Mouse (Mus musculus) forebrain, embryonic 15.5 days (tissue): ENCODE data around the gene Actl11. TPM values are rescaled to one million over a fixed set of nuclear protein-coding genes. Genes with fewer than 3 reads are reported as not detected.

ENCODE experiments used
- ATAC-seq: fragments of 200-750 bp; cut with Nextera tagmentation; replicated peaks from 2 replicates; pipeline ENCODE4 v1.8.0; 2017; ENCODE audit warnings: mild to moderate bottlenecking, moderate TSS enrichment, moderate library complexity
- H3K27ac ChIP-seq: fragments of 300-500 bp; sonication (generic); replicated peaks from 2 replicates; pipeline ENCODE4 v1.5.1; 2015; ENCODE audit warnings: mild to moderate bottlenecking, inconsistent platforms
- H3K27me3 ChIP-seq: fragments of 300-500 bp; sonication (generic); 2 replicates; pipeline ENCODE4 v1.6.1; 2015; ENCODE audit warnings: inconsistent platforms
- H3K36me3 ChIP-seq: fragments of 300-500 bp; sonication (generic); 2 replicates; pipeline ENCODE4 v1.6.1; 2015; ENCODE audit warnings: mild to moderate bottlenecking, inconsistent platforms
- H3K4me1 ChIP-seq: fragments of 300-500 bp; sonication (generic); 2 replicates; pipeline ENCODE4 v1.6.1; 2015; ENCODE audit warnings: inconsistent platforms
- H3K4me2 ChIP-seq: fragments of 300-500 bp; sonication (generic); replicated peaks from 2 replicates; pipeline ENCODE4 v1.6.1; 2015; ENCODE audit warnings: mild to moderate bottlenecking, inconsistent platforms
- H3K4me3 ChIP-seq: fragments of 300-500 bp; sonication (generic); 2 replicates; pipeline ENCODE4 v1.5.1; 2015; ENCODE audit warnings: mild to moderate bottlenecking, inconsistent platforms
- H3K9ac ChIP-seq: fragments of 300-500 bp; sonication (generic); replicated peaks from 2 replicates; pipeline ENCODE4 v1.6.1; 2015; ENCODE audit warnings: mild to moderate bottlenecking, inconsistent platforms
- H3K9me3 ChIP-seq: fragments of 300-500 bp; sonication (generic); 2 replicates; pipeline ENCODE4 v1.6.1; 2016; ENCODE audit warnings: inconsistent platforms
- WGBS: fragments of 180-500 bp; shearing (Covaris S2); methylation state at CpG from one replicate; pipeline ENCODE4 v1.1.7; 2015; ENCODE audit warnings: mixed read lengths; 5-methylcytosine and 5-hydroxymethylcytosine counted together
- polyA plus RNA-seq: library from polyadenylated mRNA; unstranded; fragments of >200 nt; fragmentation: Nextera tagmentation; extraction: Ambion mirVana; gene quantifications from 2 replicates; pipeline ENCODE4 v1.2.1, GENCODE M21; 2015

The Actl11 gene
- polyA plus RNA-seq, 1 experiment from 2014 or later, result not detected

DNA sequence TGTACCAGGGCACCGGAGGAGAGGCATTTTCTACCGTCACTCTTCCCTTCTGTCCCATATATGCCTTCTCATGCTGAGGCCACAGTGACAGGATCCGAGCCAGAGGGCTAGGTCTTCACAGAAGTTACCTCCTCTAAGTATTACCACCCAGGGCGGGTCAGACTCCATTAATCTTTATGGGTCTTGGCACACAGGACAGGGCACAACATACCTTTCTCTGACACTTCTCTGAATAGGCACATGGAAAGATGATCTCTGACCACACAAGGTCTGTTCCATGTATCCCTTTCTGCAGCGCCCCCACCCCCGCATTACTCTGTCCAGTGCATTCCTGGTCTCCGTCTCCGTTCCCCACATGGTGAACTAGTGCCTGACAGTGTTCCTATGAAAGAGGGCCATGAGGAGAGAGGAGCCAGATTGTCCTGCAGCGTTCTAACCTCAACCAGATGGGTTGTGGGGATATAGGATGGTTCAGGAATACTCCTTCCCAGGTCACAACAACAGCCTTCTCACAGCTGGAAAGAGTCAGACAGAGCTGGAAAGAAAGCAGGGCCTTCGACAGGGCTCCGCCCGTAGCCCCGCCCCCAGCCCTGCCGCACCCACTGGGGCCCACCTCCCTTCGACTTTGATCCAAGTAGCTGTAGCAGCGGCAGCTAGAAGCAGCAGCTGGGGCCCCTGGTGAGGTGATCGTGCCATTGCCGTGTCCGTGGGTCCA, 21.9 kb upstream of the Actl11 start, which contains the start of gene Mst1r:
Gene Mst1r, plus strand, starts transcription at position 622 of the 715 bp plus-strand sequence.
- H3K27ac ChIP-seq, result no peak within 1 kb of the TSS
- H3K27me3 ChIP-seq, result no peaks in the 10 kb centered on the region
- peak within 1 kb of the TSS; percentile 21 for H3K4me3 ChIP-seq
- ATAC-seq, result peak; percentile 31; the same call in 1 of the 2 replicates
- H3K9ac ChIP-seq, result no peak within 1 kb of the TSS; the same call in 1 of the 2 replicates
- 24% methylated on average over 19 of the region's 19 CpGs for WGBS
- no peaks in the 10 kb centered on the region for H3K9me3 ChIP-seq
- H3K4me1 ChIP-seq, result peaks cover 11% of the 10 kb centered on the region
- H3K4me2 ChIP-seq, result peak within 1 kb of the TSS; percentile 44
- H3K36me3 ChIP-seq, result peaks cover 7% of the 10 kb centered on the region; the same call in 1 of the 2 replicates

DNA sequence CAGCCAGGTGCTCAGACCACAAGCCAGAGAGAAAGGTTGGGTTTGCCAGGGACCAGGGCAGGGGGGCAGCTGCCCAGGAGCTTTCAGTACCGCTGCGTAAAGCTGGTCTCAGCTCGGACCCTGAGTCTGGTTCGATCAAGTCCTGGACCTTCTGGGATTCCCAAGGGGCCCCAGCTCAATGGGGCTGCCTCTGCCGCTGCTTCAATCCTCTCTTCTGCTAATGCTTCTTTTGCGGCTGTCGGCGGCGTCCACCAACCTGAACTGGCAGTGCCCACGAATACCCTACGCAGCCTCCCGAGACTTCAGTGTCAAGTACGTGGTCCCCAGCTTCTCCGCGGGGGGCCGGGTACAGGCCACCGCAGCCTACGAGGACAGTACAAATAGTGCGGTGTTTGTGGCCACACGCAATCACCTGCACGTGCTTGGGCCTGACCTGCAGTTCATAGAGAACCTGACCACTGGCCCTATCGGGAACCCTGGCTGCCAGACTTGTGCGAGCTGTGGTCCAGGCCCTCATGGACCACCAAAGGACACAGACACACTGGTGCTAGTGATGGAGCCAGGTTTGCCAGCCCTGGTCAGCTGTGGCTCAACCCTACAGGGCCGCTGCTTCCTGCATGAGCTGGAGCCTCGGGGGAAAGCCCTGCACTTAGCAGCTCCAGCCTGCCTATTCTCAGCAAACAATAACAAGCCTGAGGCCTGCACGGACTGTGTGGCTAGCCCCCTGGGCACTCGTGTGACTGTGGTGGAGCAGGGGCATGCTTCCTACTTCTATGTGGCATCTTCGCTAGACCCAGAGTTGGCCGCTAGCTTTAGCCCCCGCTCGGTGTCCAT, 21.1 kb upstream of the Actl11 start:
- H3K27ac ChIP-seq, result no peak overlapping the region
- peaks cover 8% of the 10 kb centered on the region for H3K4me1 ChIP-seq
- peak overlapping the region; percentile 44 for H3K4me2 ChIP-seq
- H3K27me3 ChIP-seq, result no peaks in the 10 kb centered on the region
- no peaks in the 10 kb centered on the region for H3K9me3 ChIP-seq
- no peak overlapping the region; the same call in 1 of the 2 replicates for H3K9ac ChIP-seq
- H3K36me3 ChIP-seq, result peaks cover 1% of the 10 kb centered on the region; the same call in 1 of the 2 replicates
- H3K4me3 ChIP-seq, result peak overlapping the region; percentile 21
- no peak for ATAC-seq
- WGBS, result 47% methylated on average over 31 of the region's 31 CpGs

DNA sequence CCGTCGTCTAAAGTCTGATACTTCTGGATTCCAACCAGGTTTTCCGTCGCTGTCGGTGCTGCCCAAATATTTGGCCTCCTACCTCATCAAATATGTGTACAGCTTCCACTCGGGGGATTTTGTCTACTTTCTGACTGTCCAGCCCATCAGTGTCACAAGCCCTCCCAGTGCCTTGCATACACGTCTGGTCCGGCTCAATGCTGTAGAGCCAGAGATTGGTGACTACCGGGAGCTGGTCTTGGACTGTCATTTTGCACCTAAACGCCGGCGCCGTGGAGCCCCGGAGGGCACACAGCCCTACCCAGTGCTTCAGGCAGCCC, 20.5 kb upstream of the Actl11 start:
- Histone ChIP-seq H3K27ac (no peak overlapping the region), H3K4me2 (no peak overlapping the region), H3K4me3 (no peak overlapping the region), H3K9me3 (no peaks in the 10 kb centered on the region), H3K36me3 (no peaks in the 10 kb centered on the region), H3K27me3 (no peaks in the 10 kb centered on the region), H3K4me1 (peaks cover 8% of the 10 kb centered on the region), H3K9ac (no peak overlapping the region)
- 81% methylated on average over 14 of the region's 14 CpGs for WGBS
- no peak for ATAC-seq

DNA sequence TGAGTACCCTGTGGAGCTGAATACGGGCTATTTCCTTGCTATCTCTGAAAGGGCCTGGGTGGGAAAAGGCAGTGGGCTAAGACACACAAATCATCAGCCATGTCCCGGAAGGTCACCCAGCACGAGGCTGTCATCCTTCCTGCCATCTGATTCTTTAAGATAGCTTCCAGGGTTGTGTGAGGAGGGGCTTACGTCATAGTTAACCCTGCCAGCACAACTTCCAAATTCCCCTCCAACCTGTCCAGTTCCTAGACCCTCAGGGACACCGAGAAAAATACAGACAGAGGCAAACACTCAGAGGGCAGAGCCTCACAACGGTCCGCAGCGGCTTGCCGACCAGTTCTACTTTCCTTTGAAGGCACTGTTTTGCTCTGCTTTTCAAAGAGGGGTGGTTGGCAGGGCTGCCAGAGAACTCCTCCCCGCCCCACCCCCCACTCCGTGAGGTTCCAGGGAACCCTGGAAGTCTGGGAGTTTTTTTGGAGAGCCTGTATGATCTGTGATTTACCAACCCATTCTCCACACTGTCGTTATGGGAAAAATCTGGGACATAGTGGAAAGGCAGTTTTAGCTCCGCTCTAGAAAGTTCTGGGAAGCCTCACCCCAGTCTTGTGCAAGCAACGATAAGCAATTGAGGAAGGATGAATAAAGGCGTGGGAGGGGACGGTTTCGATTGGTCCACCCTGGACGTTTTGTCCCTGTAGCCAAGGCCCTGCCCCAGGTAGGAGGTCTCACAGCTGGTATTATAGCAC, 19.7 kb upstream of the Actl11 start:
- H3K27ac ChIP-seq, result no peak overlapping the region
- WGBS, result 27% methylated on average over 18 of the region's 18 CpGs
- H3K9ac ChIP-seq, result no peak overlapping the region
- no peaks in the 10 kb centered on the region for H3K36me3 ChIP-seq
- no peaks in the 10 kb centered on the region for H3K27me3 ChIP-seq
- H3K4me3 ChIP-seq, result no peak overlapping the region
- no peak overlapping the region for H3K4me2 ChIP-seq
- peaks cover 8% of the 10 kb centered on the region for H3K4me1 ChIP-seq
- no peak for ATAC-seq
- H3K9me3 ChIP-seq, result no peaks in the 10 kb centered on the region

DNA sequence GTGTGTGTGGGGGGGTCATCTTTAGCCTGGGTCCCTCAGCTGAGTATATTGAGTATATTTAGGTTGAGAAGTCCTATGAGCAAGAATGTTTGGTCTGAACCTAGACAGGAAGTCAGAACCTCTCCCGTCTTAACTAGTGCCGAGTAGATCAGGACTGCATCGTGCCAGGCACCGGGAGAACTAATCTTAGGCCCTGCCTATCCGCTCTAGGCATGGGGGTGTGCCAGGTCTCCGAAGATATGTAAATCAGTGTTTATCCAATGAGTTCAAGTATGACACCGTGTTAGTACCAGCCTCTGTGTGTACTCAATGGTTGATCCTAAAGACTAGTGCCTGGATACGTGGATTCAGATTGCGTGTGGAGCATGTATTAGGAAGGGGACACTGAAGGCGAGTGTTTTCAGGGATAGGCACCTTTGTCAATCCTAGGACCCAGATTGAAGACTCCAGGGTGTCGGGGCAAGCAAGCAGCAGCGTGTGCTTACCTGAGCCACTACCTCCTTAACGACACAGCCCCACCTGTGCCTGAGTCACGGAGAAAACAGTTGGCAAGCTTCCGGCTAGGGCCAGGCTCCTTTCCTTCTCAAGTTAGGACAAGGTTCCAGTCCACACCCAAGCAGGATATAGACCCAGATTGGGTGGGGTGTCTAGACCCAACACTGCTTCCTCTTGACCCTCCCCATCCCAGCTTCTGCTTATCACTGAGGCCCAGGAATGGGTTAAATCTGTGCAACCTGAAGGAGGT, 18.1 kb upstream of the Actl11 start:
- Histone ChIP-seq H3K9me3 (no peaks in the 10 kb centered on the region), H3K36me3 (no peaks in the 10 kb centered on the region), H3K4me3 (no peak overlapping the region), H3K9ac (no peak overlapping the region), H3K27me3 (no peaks in the 10 kb centered on the region), H3K4me1 (peaks cover 8% of the 10 kb centered on the region), H3K4me2 (no peak overlapping the region), H3K27ac (no peak overlapping the region)
- WGBS, result 89% methylated on average over 15 of the region's 15 CpGs
- ATAC-seq, result no peak

DNA sequence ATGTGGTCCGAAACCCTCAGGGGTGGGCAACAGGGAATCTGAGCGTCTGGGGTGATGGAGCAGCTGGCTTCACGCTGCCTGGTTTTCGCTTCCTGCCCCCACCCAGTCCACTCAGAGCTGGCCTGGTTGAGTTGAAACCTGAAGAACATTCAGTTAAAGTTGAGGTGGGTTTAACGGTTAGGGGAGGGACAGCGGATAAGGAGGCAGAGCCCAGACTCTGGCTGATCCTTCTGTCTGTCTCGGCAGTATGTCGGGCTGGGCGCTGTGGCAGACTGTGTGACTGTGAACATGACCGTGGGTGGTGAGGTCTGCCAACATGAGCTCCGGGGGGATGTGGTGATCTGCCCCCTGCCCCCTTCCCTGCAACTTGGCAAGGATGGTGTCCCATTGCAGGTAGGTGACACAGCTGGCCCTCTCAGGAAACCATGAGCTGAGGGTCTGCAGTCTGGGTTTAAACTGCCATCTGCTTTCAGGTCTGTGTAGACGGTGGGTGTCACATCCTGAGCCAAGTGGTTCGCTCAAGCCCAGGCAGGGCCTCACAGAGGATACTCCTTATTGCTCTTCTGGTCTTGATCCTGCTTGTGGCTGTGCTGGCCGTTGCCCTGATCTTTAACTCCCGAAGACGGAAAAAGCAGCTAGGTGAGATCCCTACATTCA, 13.4 kb upstream of the Actl11 start:
- Histone ChIP-seq H3K36me3 (no peaks in the 10 kb centered on the region), H3K9ac (no peak overlapping the region), H3K4me2 (no peak overlapping the region), H3K27me3 (no peaks in the 10 kb centered on the region), H3K4me3 (no peak overlapping the region), H3K27ac (no peak overlapping the region), H3K4me1 (peaks cover 6% of the 10 kb centered on the region; the same call in 1 of the 2 replicates), H3K9me3 (no peaks in the 10 kb centered on the region)
- WGBS, result 88% methylated on average over 16 of the region's 16 CpGs
- no peak for ATAC-seq

DNA sequence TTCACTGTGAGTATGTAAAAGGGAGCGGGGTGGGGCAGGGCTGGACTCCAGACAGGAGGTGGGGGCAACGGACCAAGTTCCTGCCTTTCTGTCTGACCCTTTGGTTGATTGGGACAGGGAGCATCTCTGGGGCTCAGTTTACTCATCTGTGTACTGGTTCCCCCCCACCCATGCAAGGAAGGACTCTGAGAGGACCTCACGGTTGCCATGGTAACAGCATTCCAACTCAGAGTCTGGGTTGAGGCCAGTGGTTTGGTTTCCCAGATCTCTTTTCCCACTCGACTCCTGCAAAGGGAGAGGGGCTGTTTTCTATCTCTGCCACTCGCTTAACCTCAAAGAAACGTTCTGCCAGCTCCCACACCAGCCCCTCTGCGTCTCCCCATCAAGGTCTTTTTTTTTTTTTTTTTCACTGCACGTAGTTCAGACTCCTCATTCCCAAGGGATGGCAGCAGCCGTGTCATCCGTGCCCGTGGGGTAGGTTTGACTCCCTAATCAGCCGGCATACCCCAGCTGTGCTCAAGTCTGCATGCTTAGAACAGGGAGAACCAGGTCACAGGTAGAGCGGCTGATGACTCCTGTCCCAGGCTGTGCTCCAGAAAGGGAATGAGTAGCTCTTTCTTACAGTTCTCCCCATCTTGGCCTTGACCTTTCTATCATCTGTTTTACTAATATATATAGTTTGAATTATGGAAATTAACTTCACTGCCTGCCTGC, 10.2 kb upstream of the Actl11 start:
- no peak overlapping the region for H3K9ac ChIP-seq
- H3K27me3 ChIP-seq, result no peaks in the 10 kb centered on the region
- H3K4me1 ChIP-seq, result peaks cover 6% of the 10 kb centered on the region; the same call in 1 of the 2 replicates
- no peak overlapping the region for H3K27ac ChIP-seq
- H3K36me3 ChIP-seq, result no peaks in the 10 kb centered on the region
- no peak for ATAC-seq
- H3K4me2 ChIP-seq, result no peak overlapping the region
- no peaks in the 10 kb centered on the region for H3K9me3 ChIP-seq
- no peak overlapping the region for H3K4me3 ChIP-seq
- 42% methylated on average over 13 of the region's 13 CpGs for WGBS

DNA sequence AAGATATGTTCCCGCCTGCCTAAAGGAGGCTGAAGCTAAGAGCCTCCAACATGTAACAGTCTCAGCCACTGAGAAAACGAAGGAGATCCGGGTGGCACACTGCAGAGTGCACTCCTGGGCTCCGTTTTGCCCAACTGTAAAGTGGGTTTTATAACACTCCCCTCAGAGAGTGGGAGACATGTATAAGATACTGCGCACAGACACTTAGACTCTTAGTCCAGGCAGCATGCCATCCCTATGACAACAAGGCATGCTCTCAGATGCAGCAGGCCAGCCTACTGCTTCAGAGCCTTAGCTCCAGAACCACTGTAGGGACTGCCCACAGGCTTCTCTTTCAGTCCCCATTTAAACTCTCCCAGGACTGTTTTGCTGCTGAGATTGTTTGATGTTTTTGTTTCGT, 9.4 kb upstream of the Actl11 start:
- H3K4me1 ChIP-seq, result peaks cover 6% of the 10 kb centered on the region; the same call in 1 of the 2 replicates
- no peak overlapping the region for H3K9ac ChIP-seq
- H3K36me3 ChIP-seq, result no peaks in the 10 kb centered on the region
- no peak overlapping the region for H3K4me2 ChIP-seq
- WGBS, result 83% methylated on average over 6 of the region's 6 CpGs
- H3K9me3 ChIP-seq, result no peaks in the 10 kb centered on the region
- no peak overlapping the region for H3K27ac ChIP-seq
- ATAC-seq, result no peak
- H3K27me3 ChIP-seq, result no peaks in the 10 kb centered on the region
- no peak overlapping the region for H3K4me3 ChIP-seq

DNA sequence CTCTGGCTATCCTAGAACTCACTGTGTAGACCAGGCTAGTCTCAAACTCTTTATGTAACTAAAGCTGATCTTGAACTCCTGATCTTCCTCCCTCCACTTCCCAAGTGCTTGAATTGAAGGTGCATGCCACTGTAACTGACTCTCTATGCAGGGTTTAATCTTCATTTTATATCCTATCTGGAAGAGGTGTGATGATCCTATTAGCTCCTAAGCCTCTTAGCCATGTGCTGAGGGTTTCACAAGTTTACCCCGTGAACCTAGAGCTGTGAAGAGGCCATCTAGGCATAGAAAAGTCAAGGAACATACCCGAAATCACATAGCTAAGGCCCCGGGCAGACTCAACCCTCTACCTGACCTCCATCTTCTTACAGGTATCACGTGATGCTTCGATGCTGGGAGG, 8.8 kb upstream of the Actl11 start:
- no peak overlapping the region for H3K4me2 ChIP-seq
- no peaks in the 10 kb centered on the region for H3K36me3 ChIP-seq
- no peak for ATAC-seq
- H3K27me3 ChIP-seq, result no peaks in the 10 kb centered on the region
- peaks cover 6% of the 10 kb centered on the region; the same call in 1 of the 2 replicates for H3K4me1 ChIP-seq
- no peak overlapping the region for H3K9ac ChIP-seq
- no peak overlapping the region for H3K4me3 ChIP-seq
- WGBS, result 89% methylated on average over 5 of the region's 5 CpGs
- H3K27ac ChIP-seq, result no peak overlapping the region
- H3K9me3 ChIP-seq, result no peaks in the 10 kb centered on the region

DNA sequence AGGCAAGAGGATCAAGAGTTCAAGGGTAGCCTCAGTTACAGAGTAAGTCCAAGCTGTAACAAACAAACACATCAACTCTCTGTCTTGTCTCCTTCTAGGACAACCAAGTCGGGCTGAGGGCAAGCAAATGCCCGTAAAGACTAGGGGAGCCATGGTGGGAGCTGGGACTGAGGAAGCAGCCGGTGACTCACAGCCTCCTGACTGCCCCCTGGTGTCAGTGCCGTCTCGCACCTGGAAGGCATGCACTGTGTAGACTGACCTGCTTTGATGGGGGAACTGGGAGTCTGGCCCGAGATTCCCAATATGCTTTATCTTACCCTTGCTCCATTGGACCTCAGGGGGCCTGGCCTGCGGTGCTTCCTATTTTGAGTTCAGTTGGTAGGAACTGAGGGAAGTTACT, 5.2 kb upstream of the Actl11 start:
- H3K36me3 ChIP-seq, result no peaks in the 10 kb centered on the region

More for the DNA sequence above, 5.2 kb upstream of the Actl11 start:
- Histone ChIP-seq H3K27ac (no peak overlapping the region), H3K9me3 (no peaks in the 10 kb centered on the region), H3K4me1 (peaks cover 18% of the 10 kb centered on the region), H3K27me3 (no peaks in the 10 kb centered on the region), H3K9ac (no peak overlapping the region), H3K4me3 (no peak overlapping the region), H3K4me2 (no peak overlapping the region)
- whole genome bisulfite sequencing, result 32% methylated on average over 7 of the region's 7 CpGs
- no peak for ATAC-seq
